ENCODE assay signal across 19 mouse cellular contexts in the genomic region with DNA sequence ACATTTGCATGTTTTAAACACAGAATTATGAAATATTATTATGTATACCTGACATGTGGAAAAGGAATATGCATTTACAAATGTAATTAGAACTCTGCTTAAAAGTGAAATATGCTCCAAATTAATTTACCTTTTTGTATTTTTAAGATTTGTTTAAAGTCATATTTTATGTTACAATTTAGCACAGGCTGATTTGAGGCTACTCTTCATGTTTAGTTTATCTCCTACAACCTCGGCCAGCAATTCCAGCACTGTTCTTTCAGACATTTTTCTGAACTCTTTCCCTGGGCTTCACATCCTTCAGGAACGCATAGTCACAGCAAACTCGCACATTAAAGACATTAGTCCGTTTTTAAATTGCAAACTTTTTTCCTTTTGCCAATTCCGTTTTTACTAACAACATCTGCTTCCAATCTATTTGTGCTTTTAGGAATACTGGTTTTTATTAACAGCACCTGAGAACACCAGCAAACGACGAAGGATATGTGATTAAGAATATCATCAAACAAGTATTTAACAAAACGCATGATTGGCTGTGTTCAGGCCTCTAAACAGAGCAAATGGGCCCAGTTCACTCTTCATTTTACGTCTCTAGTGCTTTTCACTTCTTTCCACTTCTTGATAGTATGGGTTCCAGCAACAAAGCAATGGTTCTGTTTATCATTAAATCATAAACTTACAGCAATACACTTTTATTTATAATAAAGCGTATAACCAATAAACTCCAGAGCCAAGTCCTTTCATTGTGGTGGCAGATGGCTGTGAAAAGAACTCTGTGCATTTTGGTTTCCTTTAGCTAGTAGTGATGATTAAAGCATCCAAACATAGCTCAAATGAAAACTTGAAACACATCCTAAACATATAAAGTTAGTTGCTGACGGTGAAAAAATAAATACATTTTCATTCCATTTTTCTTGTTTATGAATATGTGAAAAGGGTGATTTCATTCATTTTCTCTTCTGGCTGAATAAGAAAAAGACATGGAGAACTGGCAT.
DNase-seq lines count a peak whose midpoint lies in the region; ATAC-seq and TF ChIP-seq lines count a peak whose summit lies in the region.
"Had no signal": no experiment of that assay in that cellular context is flagged by ENCODE, and none has a peak within 500 bp of the region (broad histone marks: within the 10 kb centered on the region; RNA-seq: fewer than 3 reads in every experiment).

No protein-coding gene starts in this region.

- TF ChIP-seq POLR2A in kidney, adult 2 months (IDR thresholded peaks at IDR 0.05; ENCODE audit: low read depth, low read length), result no peak
- no peak for TF ChIP-seq POLR2A in brain, embryonic 14.5 days (IDR thresholded peaks at IDR 0.05; ENCODE audit: borderline replicate concordance, extremely low read depth, insufficient read depth, insufficient read length, poor library complexity, severe bottlenecking)

- no peak overlapping the region for H3K9ac ChIP-seq in limb, embryonic 13.5 days
- H3K9ac ChIP-seq: embryonic facial prominence, embryonic 12.5 days; liver, embryonic 14.5 days had no signal

- no peak overlapping the region for H3K4me3 ChIP-seq in kidney, adult 2 months (ENCODE audit: insufficient read depth, low read depth, low read length)
- H3K4me3 ChIP-seq in limb, embryonic 13.5 days, result no peak overlapping the region
- H3K4me3 ChIP-seq: embryonic facial prominence, embryonic 12.5 days; heart, embryonic 10.5 days; midbrain, embryonic 10.5 days; myocyte had no signal

- H3K27ac ChIP-seq in kidney, adult 2 months (ENCODE audit: insufficient read depth, low read depth, low read length), result no peak overlapping the region
- H3K27ac ChIP-seq in limb, embryonic 13.5 days, result peak overlapping the region; percentile 28; the same call in 1 of the 2 replicates
- H3K27ac ChIP-seq: embryonic facial prominence, embryonic 12.5 days; heart, embryonic 10.5 days; hindbrain, postnatal 0 days; liver, embryonic 14.5 days; midbrain, embryonic 10.5 days had no signal

- H3K9me3 ChIP-seq in limb, embryonic 13.5 days, result no peaks in the 10 kb centered on the region
- H3K9me3 ChIP-seq: embryonic facial prominence, embryonic 12.5 days; heart, embryonic 10.5 days; midbrain, embryonic 10.5 days had no signal

- peaks cover 25% of the 10 kb centered on the region for H3K27me3 ChIP-seq in kidney, adult 2 months (replicated peaks; ENCODE audit: control insufficient read depth, insufficient read depth, low read length)
- peaks cover 31% of the 10 kb centered on the region for H3K27me3 ChIP-seq in limb, embryonic 13.5 days

- H3K36me3 ChIP-seq in kidney, adult 2 months (ENCODE audit: control insufficient read depth, insufficient read depth, low read length), result no peaks in the 10 kb centered on the region
- H3K36me3 ChIP-seq in limb, embryonic 13.5 days, result no peaks in the 10 kb centered on the region
- H3K36me3 ChIP-seq: embryonic facial prominence, embryonic 12.5 days; heart, embryonic 10.5 days; midbrain, embryonic 10.5 days had no signal

- H3K4me2 ChIP-seq in limb, embryonic 13.5 days (replicated peaks), result 0 out of 2 replicates have a peak overlapping the region, but pooled peaks have one; percentile 2
- H3K4me2 ChIP-seq: embryonic facial prominence, embryonic 12.5 days had no signal

- no peak for ATAC-seq in limb, embryonic 13.5 days (ENCODE audit: low FRiP score, low read depth)
- ATAC-seq in granulocyte monocyte progenitor cell, adult 5-6 weeks (replicated peaks; ENCODE audit: poor library complexity, severe bottlenecking), result no peak
- ATAC-seq: hindbrain, postnatal 0 days had no signal

- 16% methylated on average over 11 of the region's 11 CpGs for WGBS in kidney, adult 2 months
- 6% methylated on average over 11 of the region's 11 CpGs for WGBS in limb, embryonic 13.5 days

- peak; percentile 37 for DNase-seq in kidney, adult 2 months
- DNase-seq in kidney, adult 18-20 months, result no peak
- peak; percentile 20 for DNase-seq in A20 (ENCODE audit: low read depth, low spot score)
- peak; percentile 68 for DNase-seq in brain, embryonic 14.5 days (ENCODE audit: low read depth)
- DNase-seq in testis, postnatal 10 days (ENCODE audit: low spot score), result no peak
- DNase-seq: gastrocnemius, postnatal 10 days; heart, postnatal 14 days; kidney, adult 8-10 months; lung, postnatal 10 days; spleen, adult 18-20 months; thymus, adult 2 months had no signal

- TF ChIP-seq CTCF in kidney, adult 2 months (conservative IDR thresholded peaks at IDR 0.05; ENCODE audit: insufficient read depth, insufficient read length, low read depth, low read length), result no peak
- TF ChIP-seq CTCF in brain, embryonic 14.5 days (IDR thresholded peaks at IDR 0.05; ENCODE audit: borderline replicate concordance, extremely low read depth, insufficient read depth, insufficient read length), result no peak

- H3K4me1 ChIP-seq in kidney, adult 2 months (ENCODE audit: control insufficient read depth, insufficient read depth, low read length), result no peaks in the 10 kb centered on the region; the same call in 1 of the 2 replicates
- peaks cover 30% of the 10 kb centered on the region for H3K4me1 ChIP-seq in limb, embryonic 13.5 days
- H3K4me1 ChIP-seq: embryonic facial prominence, embryonic 12.5 days; heart, embryonic 10.5 days; midbrain, embryonic 10.5 days had no signal

Comparison
In these comparisons a context has a peak if more than half of its experiments do, and no peak if none do; other contexts are left out.
1. DNase-seq: peak in kidney, adult 2 months (single experiment), A20 (single experiment) and brain, embryonic 14.5 days (single experiment); none in kidney, adult 18-20 months (single experiment) and testis, postnatal 10 days (single experiment).